Mouse (Mus musculus) layer of hippocampus, postnatal 10 days (tissue): ENCODE measurements at regions not wholly inside any gene's neighbourhood (a gene's known extent, or its start where the extent isn't known, plus 50 kb on each side); places are given as distances from the start of the nearest gene placed in this dataset.
"Not testable (repeated sequence)": the region's sequence is repeated elsewhere in the genome, so short reads cannot be mapped to it uniquely, and the experiment has no call there.

Experiments
- DNase-seq, 2 experiments: peaks; one replicate each; pipeline ENCODE4 v3.0.0; 2021; ENCODE audit warnings: low spot score in 2 of 2

DNA sequence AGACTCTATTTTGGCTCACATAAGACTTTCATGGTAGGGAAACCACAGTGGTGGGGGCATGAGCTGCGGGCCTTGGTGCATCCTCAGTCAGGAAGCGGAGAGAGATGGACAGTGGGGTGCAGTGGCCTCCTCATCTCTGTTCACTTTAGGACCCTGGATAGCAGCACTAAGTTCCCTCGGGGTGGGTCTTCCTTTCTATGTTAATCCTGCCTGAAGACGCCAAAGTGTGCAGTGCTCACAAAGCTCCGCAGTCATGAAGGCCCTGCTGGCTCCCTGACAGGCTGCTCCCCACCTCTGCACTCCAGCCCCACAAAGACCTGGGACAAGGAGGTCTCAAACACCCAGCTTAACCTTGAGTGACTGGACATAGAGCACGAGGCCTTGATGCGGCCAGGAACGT is 56.8 kb downstream of the Sox1 start:
- no peak for DNase-seq

DNA sequence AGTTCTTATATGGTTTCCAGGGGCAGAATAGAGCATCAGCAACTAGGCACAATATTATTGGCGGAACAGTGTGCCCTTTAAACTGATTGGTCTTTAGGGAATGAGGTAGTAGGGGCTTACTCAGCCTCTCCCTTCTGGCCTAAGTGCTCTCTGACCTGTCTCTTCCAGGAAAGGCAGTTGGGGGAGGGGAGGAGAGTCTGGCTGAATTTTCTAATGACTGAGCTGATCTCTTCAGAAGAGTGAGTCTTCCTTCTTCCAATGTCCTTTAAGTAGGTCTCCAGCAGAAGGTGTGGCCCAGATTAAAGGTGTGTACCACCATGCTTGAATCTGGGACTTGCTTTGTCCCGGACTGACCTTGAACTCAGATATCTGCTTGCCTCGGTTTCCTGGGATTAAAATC is 60.3 kb downstream of the Sox1 start:
- DNase-seq: not testable (repeated sequence)

DNA sequence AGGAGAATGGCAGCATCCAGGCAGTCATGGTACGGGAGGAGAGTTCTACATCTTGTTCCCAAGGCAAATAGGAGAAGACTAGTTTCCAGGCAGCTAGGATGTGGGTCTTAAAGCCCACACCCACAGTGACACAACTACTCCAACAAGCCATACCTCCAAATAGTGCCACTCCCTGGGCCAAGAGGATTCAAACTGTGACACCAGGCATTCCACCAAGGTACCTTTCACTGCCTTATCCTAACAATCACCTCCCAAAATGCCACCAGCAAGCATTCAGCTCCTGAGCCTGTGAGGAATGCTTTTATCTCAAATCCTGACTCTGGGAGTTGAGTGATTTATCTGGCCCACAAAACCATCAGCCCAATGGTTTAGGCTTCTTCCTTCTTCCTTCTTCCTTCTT is 61.2 kb downstream of the Sox1 start:
- no peak for DNase-seq

DNA sequence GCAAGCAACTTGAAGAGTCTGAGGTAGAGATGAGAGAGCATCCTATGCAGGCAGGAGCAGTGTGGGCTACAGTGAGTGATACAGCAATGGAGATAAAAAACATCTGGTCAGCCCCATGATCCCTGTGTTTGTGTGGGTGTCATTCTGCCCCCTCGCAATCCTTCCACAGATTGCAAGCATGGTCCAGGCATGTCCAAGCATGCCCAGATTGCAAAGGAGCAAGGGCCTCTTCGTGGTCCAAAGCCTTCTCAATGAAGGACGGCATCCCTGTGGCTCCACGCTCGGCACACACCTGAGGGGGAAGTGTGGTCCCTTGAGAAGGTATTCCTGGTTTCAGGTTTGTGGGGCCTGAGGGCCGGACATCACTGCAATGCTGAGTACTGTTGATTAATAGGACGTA is 61.9 kb downstream of the Sox1 start:
- no peak for DNase-seq

DNA sequence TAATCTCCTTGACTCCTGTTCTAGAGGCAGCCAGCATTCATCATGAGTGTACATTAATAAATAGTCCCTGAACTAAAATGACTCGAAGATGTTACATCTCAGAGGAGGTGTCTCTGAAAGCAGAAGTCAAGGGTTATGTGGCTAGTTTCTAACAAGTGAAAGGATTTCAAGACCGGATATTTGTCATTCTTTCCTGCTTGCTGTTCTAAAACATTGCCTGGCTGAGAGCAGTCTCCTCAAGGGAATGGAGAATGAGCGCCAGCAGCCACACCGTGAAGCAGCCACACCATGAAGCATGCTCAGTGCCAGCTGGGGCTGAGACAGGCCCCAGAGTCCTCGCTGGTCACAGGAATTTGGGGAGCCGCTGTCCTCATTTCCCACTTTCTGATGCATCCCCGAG is 71.8 kb downstream of the Sox1 start:
- DNase-seq: no peak

DNA sequence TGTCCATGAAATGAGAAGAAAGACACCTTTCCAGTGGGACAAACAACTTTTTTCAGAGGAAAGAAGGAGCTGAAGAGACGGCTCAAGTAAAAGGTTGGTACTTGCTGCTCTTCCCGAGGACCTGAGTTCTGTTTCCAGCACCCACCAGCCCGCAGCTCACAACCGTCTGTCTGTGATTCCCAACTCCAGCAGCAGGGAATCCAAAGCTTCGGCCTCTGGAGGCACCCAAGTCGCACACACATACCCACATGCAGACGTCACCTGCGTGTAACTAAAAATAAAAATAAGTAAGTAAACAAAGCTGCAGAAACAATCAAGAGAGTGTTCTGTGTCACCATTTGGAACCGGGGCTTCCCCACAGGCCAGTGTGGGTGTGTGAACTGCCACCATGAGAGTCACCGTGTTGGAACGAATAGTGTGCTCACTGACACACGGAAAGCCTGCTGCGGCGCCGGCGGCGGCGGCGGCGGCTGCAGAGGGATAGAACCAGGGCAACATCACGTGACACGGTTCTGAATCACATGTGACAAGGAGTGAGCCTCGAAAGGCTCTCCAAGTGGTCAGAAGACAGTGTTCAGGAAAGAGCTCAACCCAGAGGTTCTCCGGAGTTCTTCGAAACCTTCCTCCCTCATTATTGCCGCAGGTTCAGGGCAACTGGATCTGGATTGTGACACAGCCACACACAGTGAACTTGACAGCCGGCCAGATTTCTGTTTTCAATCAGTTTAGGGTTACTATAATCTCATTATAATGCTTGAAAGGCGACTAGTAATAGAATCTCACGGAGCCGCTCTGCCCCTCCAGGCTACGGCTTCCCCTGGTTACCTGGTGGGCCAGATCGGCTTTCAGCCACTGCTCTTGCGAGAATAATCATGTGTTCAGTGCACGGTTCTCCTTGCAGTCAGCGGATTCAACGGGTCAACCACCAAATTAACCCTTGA is 72.6 kb downstream of the Sox1 start:
- DNase-seq: no peak

DNA sequence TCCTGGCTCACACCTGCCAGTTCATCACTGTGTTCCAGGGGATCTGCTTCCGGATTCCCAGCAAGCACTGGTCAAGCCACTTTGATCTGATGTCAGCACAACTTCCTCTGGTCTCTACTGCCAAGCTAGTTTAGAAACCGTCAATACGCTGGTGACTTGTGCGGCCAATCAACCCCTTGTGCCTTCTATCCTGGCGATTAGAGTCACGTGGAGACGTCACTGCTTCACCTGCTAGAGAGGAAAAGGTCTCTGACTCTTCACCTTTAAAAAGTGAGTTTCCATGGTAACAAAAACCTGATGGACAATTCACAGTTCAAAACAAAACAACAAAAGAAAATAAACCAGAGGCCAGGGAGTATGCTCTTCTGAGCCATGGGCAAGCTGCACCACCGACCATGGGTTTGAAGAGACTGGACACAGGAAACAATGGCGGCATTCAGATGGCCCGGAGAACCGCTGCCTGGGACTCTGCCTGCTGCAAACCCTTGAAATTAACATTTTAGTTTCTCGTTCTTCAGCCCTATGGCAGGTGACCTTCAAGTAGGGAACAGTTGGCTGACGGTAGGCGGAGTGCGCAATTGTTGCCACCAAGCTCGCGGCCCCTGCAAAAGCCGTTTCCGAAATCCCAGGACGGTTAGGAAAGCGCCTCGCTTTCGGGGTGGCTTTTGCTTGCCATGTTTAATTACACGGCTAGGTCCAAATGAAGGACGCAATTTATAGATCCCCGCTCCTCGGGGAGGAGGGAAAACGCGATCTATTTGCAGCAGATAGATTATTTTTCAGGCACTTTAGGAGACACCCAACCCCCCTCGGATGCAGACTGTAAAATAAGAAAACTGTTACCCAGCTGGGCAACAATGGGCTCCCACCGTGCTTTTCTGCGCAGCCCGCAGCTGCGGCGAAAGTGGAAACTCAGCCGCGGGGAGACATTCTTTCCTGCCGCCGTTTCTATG is 82.6 kb downstream of the Sox1 start:
- DNase-seq: peak in 1 of 2 experiments; percentile 16

DNA sequence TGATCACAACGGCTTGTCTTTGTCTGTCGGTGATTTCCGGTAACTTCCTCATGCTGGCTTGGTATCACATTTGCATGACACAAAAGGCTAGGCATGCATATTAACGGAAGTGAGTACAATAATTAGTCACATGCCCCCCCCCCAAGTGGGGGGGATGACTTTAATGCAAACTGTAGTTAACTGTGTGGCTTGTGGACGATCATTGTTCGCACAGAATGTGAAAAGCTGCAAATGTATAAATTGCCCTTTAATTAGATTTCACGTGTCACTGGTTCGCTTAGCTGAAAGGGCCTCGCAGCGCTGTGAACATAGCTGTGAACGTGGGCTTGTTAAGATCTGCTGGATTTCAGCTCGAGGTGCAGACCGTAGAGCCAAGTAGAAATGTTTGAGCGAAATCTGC is 86.8 kb downstream of the Sox1 start:
- DNase-seq: no peak

DNA sequence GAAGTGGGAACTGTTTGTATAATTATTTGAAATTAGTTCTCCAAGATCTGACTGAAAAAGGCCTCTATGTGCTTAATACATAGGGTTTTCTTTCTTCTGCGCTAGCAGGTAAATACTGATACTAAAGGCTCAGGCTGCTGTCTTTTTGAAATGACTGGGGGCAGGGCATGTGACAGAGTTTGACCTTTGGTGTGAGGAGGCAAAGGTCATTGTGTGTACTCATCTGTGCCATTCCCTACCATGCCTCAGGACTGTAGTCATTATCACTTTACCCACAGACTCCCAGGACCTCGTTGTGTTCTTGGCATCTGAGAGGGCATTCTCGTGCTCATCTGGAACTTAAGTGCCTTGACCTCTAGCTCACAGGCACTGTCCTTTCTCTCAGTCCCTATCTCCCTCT is 88.5 kb downstream of the Sox1 start:
- DNase-seq: no peak

DNA sequence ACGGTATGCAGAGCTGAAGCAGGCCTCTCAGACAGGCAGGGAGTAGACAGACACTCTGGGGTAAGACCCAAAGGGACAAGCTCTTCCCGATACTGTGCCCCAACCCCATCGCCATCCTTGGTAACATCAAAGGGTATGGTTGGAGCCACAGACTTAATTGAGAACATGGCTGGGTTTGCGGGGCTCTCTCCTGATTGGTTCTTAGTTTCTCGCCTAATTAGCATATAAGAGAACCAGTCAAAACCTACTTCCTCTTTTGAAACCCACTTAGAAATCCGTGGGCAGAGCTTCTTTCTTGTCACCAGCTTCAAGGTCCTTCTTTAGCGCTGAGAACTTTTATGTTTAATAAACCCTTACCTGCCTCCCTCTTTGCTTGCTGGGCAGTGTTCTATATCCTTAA is 87.5 kb upstream of the Spaca7 start:
- no peak for DNase-seq

DNA sequence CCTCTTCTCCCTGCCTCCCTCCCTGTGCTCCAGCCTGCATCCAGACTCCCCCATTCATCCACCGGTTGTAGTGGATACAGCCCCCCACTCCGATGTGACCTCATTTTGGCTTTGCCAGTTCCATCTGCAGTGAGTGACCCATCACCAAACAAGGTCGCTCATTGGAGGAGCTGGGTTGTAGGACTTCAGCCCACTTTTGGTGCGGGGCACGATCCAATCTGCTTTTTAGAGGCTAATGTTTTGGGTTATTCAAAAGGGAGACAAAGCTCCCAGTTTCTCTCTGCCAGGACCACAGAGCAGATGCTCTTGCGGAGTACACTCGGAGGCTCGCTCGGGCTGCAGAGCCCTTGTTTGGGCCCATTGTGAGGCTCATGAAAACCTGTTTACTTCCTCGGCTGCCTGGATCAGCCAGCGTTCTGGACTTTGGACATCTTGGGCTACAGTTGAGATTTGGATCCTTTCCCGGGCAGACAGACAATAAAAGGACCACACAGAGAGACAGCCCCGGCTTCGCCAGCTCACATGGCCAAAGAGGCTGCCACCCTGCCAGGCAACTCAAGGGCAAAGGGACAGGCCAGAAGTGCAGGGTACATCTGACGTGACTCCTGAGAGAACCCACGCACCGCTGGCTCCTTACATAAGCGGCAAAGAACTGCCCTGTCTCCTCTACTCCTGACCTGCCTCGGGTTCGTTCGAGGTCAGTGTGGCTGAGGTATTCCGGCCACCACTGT is 86.3 kb upstream of the Spaca7 start:
- peak; percentile 73 to 80 for DNase-seq

DNA sequence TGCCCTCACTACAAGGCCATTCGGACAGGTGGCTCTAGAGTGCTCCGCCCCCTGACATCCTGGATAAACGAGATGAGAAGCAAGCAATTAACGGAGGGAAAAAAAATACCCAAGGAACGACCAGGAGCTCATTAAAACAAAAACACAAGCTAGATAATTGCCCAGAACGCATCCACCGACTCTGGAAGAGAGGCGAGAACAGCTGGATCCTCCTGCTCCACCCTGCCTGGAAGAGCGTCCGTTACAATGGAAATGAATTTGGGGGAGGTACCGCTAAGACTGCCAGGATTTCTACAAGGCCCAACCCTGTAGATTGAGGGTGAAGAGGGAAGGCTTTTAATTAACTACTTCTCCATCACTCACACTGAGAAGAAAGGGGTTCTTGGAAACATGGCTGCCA is 85.6 kb upstream of the Spaca7 start:
- no peak for DNase-seq

DNA sequence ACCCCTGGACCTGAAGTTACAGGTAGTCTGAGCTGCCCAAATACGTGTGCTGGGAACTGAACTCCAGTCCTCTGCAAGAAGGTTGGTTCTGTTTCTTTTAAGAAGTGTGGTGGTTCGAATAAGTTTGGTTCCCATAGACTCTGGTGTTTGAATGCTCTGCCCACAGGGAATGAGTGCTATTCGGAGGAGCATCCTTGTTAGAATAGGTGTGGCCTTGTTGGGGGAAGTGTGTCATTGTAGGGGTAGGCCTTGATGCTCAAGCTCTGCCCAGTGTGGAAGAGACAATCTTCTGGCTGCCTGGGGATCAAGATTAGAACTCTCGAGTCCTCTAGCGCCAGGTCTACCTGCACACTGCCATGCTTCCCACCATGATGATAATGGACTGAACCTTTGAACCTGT is 83.6 kb upstream of the Spaca7 start:
- DNase-seq: no peak

DNA sequence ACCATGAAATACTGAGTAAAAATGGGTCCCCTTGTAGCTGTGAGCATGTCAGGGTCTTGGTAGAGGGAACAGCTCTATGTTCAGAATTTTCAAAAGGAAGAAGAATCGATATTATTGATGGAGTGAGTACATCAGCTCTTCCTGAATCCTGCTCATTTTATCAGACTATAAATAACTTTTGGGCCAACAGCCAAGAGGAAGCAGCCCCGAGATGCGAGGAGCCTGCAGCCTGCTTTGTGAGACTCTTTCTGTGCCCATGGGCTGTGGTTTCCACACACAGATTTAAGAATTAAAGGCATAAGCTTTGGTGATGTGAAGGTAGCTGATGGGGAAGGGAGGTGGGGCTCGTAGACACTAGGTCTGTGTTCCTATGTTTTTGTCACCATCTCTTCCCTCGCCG is 81.4 kb upstream of the Spaca7 start:
- DNase-seq: no peak

DNA sequence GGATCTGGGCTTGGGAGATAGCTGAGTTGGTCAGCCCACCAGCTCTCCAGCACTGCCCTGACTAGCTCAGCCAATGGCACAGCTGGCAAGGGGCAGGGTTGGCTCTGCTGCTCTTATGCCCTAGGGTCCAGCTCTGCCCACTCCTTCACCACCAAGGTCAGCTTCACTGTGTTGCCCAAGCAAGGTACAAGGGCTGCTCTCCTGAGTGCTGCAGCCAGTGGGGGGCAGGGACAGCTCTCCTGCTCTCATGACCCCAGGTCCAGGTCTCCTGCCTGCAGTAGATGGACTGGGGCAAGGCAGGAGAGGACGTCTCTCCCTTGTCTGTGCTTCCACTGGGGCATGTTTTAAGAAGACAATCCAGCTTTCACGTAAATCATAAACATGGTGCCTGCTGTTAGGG is 80.4 kb upstream of the Spaca7 start:
- DNase-seq: no peak

DNA sequence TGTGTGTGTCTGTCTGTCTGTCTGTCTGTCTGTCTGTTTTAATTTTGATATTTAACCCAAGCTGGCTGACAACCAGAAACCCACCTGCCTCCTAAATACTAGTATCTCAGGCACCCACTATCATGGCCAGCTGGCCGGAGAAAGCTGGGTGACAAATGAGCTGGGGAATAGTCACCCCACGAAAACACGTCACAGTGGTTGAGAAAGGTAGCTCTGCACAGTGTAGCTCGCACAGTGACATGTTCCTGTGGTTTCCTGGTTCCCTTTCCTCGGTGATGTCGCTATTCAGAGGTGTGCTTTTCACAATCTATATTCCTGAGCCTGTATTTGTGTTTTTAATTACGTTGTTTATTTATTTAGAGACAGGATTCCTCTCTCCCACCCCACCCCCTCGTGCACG is 78.3 kb upstream of the Spaca7 start:
- no peak for DNase-seq

DNA sequence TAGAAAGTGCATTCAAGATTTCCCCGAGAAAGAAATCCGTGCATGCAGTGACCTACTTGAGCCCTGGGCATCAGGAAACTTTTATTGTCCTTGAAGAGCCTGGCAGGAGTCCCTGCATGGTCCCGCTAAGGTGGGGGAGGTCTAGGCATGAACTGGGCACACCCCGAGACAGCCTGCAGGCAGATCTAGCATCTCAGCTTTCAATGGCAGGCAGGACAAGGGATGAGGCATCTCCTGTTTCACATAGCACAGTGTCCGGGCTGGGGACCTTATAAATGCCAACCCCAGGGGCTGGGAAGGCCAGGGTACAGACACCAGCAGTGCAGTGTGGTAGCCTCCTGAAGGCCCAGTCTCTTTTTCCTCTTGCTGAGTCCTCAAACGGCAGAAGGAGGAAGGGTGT is 75.4 kb upstream of the Spaca7 start:
- DNase-seq: no peak

DNA sequence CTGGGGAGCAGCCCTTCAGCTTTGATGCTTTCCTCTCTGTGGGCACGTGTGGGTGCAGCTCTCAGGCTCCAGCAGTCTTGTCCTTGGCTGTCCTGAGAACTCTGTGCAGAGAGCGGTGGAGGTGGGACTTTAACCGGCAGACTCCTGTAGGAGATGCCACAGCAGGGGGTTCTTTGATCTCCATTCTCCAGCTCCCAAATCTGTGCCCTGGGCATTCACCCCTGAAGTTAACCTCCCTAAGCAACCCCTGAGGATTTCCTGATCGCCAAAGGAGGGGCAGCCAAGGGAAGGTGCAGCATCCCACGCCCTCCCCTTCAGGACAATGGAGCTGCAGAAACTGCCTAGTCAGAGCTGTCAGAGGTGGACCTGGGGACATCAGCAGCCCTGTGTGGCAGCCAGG is 73.2 kb upstream of the Spaca7 start:
- DNase-seq: no peak

DNA sequence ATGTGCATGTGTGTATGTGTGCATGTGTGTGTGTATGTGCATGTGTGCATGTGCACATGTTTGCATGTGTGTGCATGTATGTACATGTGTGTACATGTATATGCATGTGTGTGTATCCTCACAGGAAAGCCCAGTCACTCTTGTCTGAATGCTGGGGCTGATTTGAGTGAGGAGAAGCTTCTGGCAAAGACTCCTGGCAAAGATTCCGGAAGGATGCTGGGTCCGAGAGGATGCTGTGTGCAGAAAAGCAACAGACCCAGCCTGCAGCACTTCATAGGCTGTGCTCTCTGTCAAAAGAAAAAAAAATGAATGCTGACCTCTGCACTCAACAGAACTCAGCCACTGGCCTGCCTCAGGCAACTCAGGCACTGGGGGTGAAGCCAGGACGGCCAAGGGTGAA is 72.5 kb upstream of the Spaca7 start:
- no peak for DNase-seq

DNA sequence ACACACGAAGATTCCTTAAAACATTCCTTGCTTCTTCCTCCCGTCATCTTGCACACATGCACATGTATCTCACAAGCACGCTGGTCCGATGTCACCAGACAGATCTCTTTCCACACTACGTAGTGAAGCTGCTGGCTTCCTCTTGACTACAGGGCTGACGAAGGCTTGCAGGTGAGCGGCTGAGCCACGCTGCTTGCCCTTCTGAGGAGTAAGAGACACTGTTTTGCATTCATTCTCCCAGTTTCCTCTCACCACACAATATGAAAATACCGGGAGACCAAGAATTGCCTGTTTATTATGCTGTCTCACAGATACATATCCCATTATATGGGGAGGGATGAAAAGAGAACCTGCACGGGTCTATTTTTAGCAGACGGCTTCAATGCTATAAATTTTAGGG is 71.0 kb upstream of the Spaca7 start:
- no peak for DNase-seq

DNA sequence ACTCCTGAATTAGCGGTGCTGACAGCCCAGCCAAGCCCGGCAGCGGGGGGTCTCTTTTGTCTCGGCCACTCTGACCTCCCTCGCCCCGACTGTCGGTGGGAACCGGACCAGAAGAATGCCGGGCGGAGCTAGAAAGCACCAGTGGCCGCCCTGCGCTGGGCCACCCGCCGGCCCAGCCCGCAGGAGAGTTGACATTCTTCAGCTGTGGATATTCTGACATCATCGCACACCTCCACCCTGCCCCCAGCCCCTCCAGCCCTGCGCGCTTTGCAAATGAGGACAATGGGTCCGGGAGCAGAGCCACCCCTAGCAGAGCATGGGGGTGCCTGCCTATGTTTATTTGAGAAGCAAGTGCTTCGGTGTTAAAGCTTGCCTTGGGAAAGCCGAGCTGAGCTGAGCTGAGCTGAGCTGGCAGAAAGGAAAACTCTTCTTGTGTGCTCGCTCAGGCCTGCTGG is 70.5 kb upstream of the Spaca7 start:
- peak in 1 of 2 experiments; percentile 16 for DNase-seq
